Mouse (Mus musculus): ENCODE results near the gene 4933406M09Rik. TPM values are rescaled to one million over a fixed set of nuclear protein-coding genes. Genes with fewer than 3 reads are reported as not detected.

Gene 4933406M09Rik
- total RNA-seq, 4 experiments from 2014 or later: not detected

GRCm38 (mm10) chr1:134374124-134374523 lies 11.6 kb upstream of the 4933406M09Rik start:
- no peak for DNase-seq (ENCODE audit: low spot score in 2 of 2)

GRCm38 (mm10) chr1:134381051-134381450 lies 4.7 kb upstream of the 4933406M09Rik start:
- no peak for DNase-seq (ENCODE audit: low spot score in 2 of 2)

GRCm38 (mm10) chr1:134381795-134382625 lies 3.7 kb upstream of the 4933406M09Rik start:
- peak in 1 of 2 experiments; percentile 12 for DNase-seq (ENCODE audit: low spot score in 2 of 2)

- no peak for DNase-seq (ENCODE audit: low spot score in 2 of 2)
Observed at GRCm38 (mm10) chr1:134384581-134384980, 1.2 kb upstream of the 4933406M09Rik start.

GRCm38 (mm10) chr1:134385176-134385575 lies 564 bp upstream of the 4933406M09Rik start:
- no peak for DNase-seq (ENCODE audit: low spot score in 2 of 2)

- DNase-seq (ENCODE audit: low spot score in 2 of 2): no peak
Observed at GRCm38 (mm10) chr1:134393827-134394226, 8.1 kb downstream of the 4933406M09Rik start.

GRCm38 (mm10) chr1:134398210-134398609 lies 12.5 kb downstream of the 4933406M09Rik start:
- no peak for DNase-seq (ENCODE audit: low spot score in 2 of 2)

GRCm38 (mm10) chr1:134399735-134400134 lies 14.0 kb downstream of the 4933406M09Rik start:
- DNase-seq (ENCODE audit: low spot score in 2 of 2): no peak

GRCm38 (mm10) chr1:134405509-134406413 lies 20.0 kb downstream of the 4933406M09Rik start, which contains the start of gene Cyb5r1:
Cyb5r1 (plus strand) TSS chr1:134405559.
- peak; percentile 24 to 57 for DNase-seq (ENCODE audit: low spot score in 2 of 2)

GRCm38 (mm10) chr1:134406414-134406771 lies 20.7 kb downstream of the 4933406M09Rik start:
- DNase-seq (ENCODE audit: low spot score in 2 of 2): no peak

GRCm38 (mm10) chr1:134408080-134408479 lies 22.3 kb downstream of the 4933406M09Rik start:
- no peak for DNase-seq (ENCODE audit: low spot score in 2 of 2)

- DNase-seq (ENCODE audit: low spot score in 2 of 2): no peak
Observed at GRCm38 (mm10) chr1:134411706-134412629, 26.2 kb downstream of the 4933406M09Rik start.

- no peak for DNase-seq (ENCODE audit: low spot score in 2 of 2)
Observed at GRCm38 (mm10) chr1:134414038-134414437, 28.3 kb downstream of the 4933406M09Rik start.

GRCm38 (mm10) chr1:134414501-134415167 lies 28.9 kb downstream of the 4933406M09Rik start:
- no peak for DNase-seq (ENCODE audit: low spot score in 2 of 2)

- peak; percentile 96 to 97 for DNase-seq (ENCODE audit: low spot score in 2 of 2)
Observed at GRCm38 (mm10) chr1:134415168-134415831, 29.6 kb downstream of the 4933406M09Rik start, which contains the start of gene Adipor1. Adipor1 (plus strand) TSS chr1:134415378.

- DNase-seq (ENCODE audit: low spot score in 2 of 2): no peak
Observed at GRCm38 (mm10) chr1:134418414-134418975, 32.8 kb downstream of the 4933406M09Rik start.

GRCm38 (mm10) chr1:134419176-134419575 lies 33.4 kb downstream of the 4933406M09Rik start:
- no peak for DNase-seq (ENCODE audit: low spot score in 2 of 2)

GRCm38 (mm10) chr1:134419751-134420458 lies 34.2 kb downstream of the 4933406M09Rik start:
- DNase-seq (ENCODE audit: low spot score in 2 of 2): no peak

- DNase-seq (ENCODE audit: low spot score in 2 of 2): no peak
Observed at GRCm38 (mm10) chr1:134423911-134424310, 38.2 kb downstream of the 4933406M09Rik start.

All from layer of hippocampus, adult 8-10 months (tissue).